Mouse (Mus musculus) CD4-positive, CD25-positive, alpha-beta regulatory T cell (primary cell): ENCODE data around the gene Sec11a. TPM values are rescaled to one million over a fixed set of nuclear protein-coding genes. Genes with fewer than 3 reads are reported as not detected.

Experiments used
- polyA plus RNA-seq: library from polyadenylated mRNA; unstranded; fragments of 100-300 nt; shearing (Covaris generic); gene quantifications from one replicate; pipeline ENCODE4 v1.2.1, GENCODE M21; 2017

Gene Sec11a
- 305 TPM for polyA plus RNA-seq

DNA sequence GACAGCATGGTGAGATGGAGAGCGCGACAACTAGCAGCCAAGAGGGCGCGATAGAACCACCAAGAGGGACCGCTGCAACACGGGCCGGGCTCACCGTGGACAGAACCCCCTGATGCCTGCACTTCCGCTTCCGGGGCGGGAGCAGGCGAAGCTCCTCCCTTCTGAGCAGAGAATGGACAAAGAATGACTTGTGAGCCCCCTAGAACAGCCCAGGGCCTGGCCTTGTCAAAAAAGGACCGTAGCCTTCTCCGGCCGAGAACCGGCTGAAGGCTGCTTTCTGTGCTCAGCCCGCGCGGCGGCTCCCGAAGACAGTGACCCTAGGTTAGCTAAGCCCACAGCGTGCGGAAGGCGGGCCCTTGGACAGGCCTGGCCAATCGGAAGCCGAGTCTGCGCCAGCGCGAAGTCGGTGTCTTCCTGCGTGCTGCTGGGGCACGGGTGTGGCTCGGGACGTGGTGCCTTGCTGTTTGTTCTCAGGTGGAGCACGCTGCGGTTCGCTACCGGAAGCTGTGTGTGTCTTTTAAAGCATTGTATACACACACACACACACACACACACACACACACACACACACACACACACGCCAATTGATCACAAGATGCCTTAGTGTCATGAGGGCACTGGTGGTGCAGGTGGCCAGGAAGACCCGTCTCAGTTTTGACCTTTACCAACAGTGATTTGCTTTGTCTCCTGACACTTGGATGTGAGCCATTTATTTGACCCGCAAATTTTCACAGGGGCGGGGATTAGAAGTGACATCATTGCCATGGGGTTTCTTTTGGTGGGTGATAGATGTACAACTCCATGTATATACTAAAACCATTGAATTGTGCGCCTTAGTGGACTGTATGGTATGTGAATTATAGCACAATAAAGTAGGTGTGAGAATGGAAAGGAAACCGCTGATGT lies at the start of gene Sec11a:
TSS of gene Sec11a (minus strand) at position 336 of the 906 bp plus-strand sequence.

DNA sequence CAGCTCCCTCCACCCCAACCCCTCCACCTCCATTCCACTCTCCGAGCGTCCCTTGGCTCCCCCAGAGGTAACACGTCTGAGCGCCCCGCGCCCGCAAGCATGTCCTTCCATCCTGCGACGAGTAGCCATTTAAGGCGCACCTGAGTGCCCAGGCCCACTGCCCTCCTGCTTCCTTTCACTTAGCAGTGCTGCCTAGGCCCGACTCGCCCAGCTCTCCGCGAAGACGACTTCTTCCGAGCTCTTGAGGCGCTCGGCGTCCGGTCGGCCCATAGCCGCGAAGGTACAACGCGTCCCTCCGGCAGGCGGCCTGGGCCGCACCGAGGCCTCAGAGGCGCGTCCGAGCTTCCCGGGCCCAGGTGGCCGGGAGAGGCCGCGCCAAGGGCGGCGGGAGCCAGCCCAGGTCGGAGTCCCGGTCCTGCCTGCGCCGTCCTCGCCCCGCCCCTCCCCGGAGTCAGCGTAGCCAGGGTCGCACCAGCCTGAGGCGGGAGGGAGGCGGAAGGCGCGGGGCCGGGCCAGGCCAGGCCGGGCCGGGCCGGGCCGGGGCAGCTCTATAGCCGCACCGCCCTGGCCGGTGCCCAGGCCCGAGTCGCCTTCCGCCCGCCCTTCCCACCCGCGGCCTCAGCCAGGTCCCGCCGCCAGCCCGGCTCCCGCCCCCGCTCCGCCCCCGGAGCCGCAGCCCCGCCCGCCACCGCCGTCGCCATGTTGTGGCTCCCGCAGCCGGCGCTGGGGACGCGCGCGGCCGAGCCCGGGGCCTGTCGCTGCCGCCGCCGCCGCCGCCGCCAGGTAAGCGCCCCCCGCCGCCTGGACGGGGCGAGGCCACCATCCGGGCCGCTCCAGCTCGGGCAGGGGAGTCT lies 45.6 kb upstream of the Sec11a start, which contains the start of gene Zfp592:
TSS of gene Zfp592 (plus strand) at position 702 of the 854 bp plus-strand sequence.

GRCm38 (mm10) chr7:80904921-80905515 lies 42.6 kb downstream of the Sec11a start, which contains the start of gene Nmb:
Nmb (minus strand) TSS chr7:80905076.

DNA sequence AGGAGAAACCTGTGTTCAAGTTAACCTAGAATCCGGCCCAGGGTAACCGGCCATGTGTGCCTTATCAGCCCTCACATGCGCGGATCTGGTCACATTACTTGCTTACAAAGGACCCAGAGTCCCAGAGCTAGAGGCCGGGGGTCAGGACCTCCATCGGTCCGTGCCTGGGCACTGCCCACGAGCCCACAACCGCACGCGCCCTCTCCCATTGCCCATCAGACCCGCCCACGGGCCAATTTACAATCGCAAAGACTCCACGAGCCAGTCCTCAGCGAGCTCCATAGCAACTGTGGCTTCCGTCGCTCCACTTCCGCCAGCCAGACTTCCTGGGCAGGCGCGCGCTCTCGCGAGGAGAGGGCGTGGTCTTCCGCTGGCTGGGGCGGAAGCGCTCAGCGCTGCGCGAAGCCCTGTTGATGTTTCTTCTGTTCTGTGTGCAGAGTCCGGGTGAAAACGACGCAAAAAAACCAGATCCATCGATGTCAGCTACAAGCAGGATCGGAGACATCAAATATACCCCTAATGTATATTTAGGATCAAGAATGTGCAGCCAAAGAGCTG lies 46.6 kb downstream of the Sec11a start, which contains the start of gene Wdr73:
TSS of gene Wdr73 (minus strand) at position 326 of the 558 bp plus-strand sequence.

DNA sequence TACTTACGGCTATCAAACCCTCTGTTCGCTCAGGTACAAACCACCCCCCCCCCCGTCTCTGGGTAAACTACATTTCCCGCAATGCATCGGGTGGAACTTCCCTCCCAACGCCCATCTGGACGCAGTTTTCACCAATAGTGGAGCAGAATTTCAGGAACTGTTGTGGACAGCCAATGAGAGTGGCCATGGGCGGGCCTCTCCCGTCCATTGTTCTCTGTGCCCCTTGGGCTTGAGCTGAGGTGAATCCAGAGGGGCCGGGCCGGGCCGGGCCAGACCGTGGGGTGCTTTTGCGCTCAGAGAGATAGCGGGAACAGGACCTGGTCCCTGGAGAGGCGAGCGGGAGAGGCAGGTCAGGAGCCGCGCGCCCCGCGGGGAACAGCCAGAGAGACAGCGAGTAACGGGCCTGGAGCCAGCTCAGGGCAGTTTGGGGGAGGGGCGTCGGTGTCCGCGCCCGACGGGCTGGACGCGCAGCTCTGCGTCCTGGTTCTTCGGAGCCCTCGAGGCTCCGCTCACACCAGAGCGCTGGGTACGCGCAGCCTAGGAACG lies 86.8 kb downstream of the Sec11a start, which contains the start of gene Zscan2:
TSS of gene Zscan2 (plus strand) at position 192 of the 546 bp plus-strand sequence.

Other genes starting within 250 kb of the Sec11a start
- gene Iqgap1, start 121.8 kb downstream of the Sec11a start, polyA plus RNA-seq: 202 TPM
- gene Zscan2, start 86.9 kb downstream of the Sec11a start, polyA plus RNA-seq: 2.9 TPM
- 36.4 TPM for gene Wdr73, start 46.5 kb downstream of the Sec11a start, polyA plus RNA-seq
- 42.4 TPM for gene Nmb, start 42.7 kb downstream of the Sec11a start, polyA plus RNA-seq
- 79.8 TPM for gene Zfp592, start 45.9 kb upstream of the Sec11a start, polyA plus RNA-seq
- gene Alpk3, start 109.8 kb upstream of the Sec11a start, polyA plus RNA-seq: 0.18 TPM
- gene Slc28a1, start 167.0 kb upstream of the Sec11a start, polyA plus RNA-seq: not detected